Mouse (Mus musculus) left cerebral cortex, adult 9 months (tissue): ENCODE data around the gene Rem2.

ENCODE experiments used
- DNase-seq, 2 experiments: peaks; one replicate each; pipeline ENCODE4 v3.0.0; 2022; ENCODE audit warnings: low spot score in 2 of 2

The Rem2 gene

GRCm38 (mm10) chr14:54443712-54444618, 31.9 kb upstream of the Rem2 start:
- no peak for DNase-seq

GRCm38 (mm10) chr14:54445476-54445875, 30.4 kb upstream of the Rem2 start:
- no peak for DNase-seq

GRCm38 (mm10) chr14:54453566-54453965, 22.3 kb upstream of the Rem2 start:
- DNase-seq = no peak

- DNase-seq = no peak
Measured at GRCm38 (mm10) chr14:54454669-54455528, 21.0 kb upstream of the Rem2 start.

GRCm38 (mm10) chr14:54457907-54458569, 17.9 kb upstream of the Rem2 start:
- no peak for DNase-seq

- DNase-seq = no peak
Measured at GRCm38 (mm10) chr14:54462146-54462545, 13.8 kb upstream of the Rem2 start.

- DNase-seq = no peak
Measured at GRCm38 (mm10) chr14:54463108-54463958, 12.6 kb upstream of the Rem2 start.

- peak; percentile 27 to 82 for DNase-seq
Measured at GRCm38 (mm10) chr14:54463959-54464292, 12.0 kb upstream of the Rem2 start, which contains the start of gene Lrp10. Lrp10 (plus strand) TSS chr14:54464137.

GRCm38 (mm10) chr14:54464293-54465005, 11.5 kb upstream of the Rem2 start:
- DNase-seq = peak in 1 of 2 experiments; percentile 40

GRCm38 (mm10) chr14:54471467-54471866, 4.4 kb upstream of the Rem2 start:
- DNase-seq = no peak

- DNase-seq = no peak
Measured at GRCm38 (mm10) chr14:54472671-54473070, 3.2 kb upstream of the Rem2 start.

- no peak for DNase-seq
Measured at GRCm38 (mm10) chr14:54474744-54475143, 1.2 kb upstream of the Rem2 start.

- no peak for DNase-seq
Measured at GRCm38 (mm10) chr14:54477172-54477909, 1.4 kb downstream of the Rem2 start.

- no peak for DNase-seq
Measured at GRCm38 (mm10) chr14:54479451-54479920, 3.6 kb downstream of the Rem2 start.

- peak in 1 of 2 experiments; percentile 38 for DNase-seq
Measured at GRCm38 (mm10) chr14:54480673-54481072, 4.8 kb downstream of the Rem2 start.

- no peak for DNase-seq
Measured at GRCm38 (mm10) chr14:54481402-54481801, 5.5 kb downstream of the Rem2 start.

- DNase-seq = no peak
Measured at GRCm38 (mm10) chr14:54482498-54482897, 6.6 kb downstream of the Rem2 start.

- DNase-seq = no peak
Measured at GRCm38 (mm10) chr14:54485899-54486298, 10.0 kb downstream of the Rem2 start.

GRCm38 (mm10) chr14:54487732-54488131, 11.8 kb downstream of the Rem2 start:
- no peak for DNase-seq

- no peak for DNase-seq
Measured at GRCm38 (mm10) chr14:54488350-54488749, 12.4 kb downstream of the Rem2 start.
